In genomic region chr14:78691926-78692487, GRCm38 (mm10) we compare ENCODE assay signal across 19 mouse cellular contexts. TPM values are rescaled to one million over a fixed set of nuclear protein-coding genes. Genes with fewer than 3 reads are reported as not detected.
A peak's percentile ranks its signal among the peaks of the same experiment; 100 is the strongest.
DNase-seq lines count a peak whose midpoint lies in the region; ATAC-seq lines count a peak whose summit lies in the region.
"Had no signal": no experiment of that assay in that cellular context is flagged by ENCODE, and none has a peak within 500 bp of the region (broad histone marks: within the 10 kb centered on the region; RNA-seq: fewer than 3 reads in every experiment).

No protein-coding gene starts in this region.

- H3K9ac ChIP-seq in forebrain, embryonic 16.5 days (replicated peaks; ENCODE audit: low read depth, low read length) = no peak overlapping the region
- H3K9ac ChIP-seq: embryonic facial prominence, embryonic 13.5 days; neural tube, embryonic 13.5 days had no signal

- no peak overlapping the region for H3K4me3 ChIP-seq in forebrain, embryonic 16.5 days (replicated peaks; ENCODE audit: low read length)
- H3K4me3 ChIP-seq: embryonic facial prominence, embryonic 13.5 days; heart, embryonic 10.5 days; neural tube, embryonic 13.5 days had no signal

- no peak overlapping the region for H3K27ac ChIP-seq in forebrain, embryonic 16.5 days (ENCODE audit: low read length)
- H3K27ac ChIP-seq: embryonic facial prominence, embryonic 13.5 days; heart, embryonic 10.5 days; neural tube, embryonic 13.5 days had no signal

- no peak overlapping the region for H3K4me2 ChIP-seq in forebrain, embryonic 16.5 days (ENCODE audit: low read length)
- H3K4me2 ChIP-seq: embryonic facial prominence, embryonic 13.5 days; midbrain, embryonic 11.5 days; neural tube, embryonic 13.5 days had no signal

- peak; percentile 56 for ATAC-seq in CD4-positive, CD25-positive, alpha-beta regulatory T cell, adult 4 months
- no peak for ATAC-seq in forebrain, embryonic 16.5 days

- no peaks in the 10 kb centered on the region; the same call in 1 of the 2 replicates for H3K4me1 ChIP-seq in forebrain, embryonic 16.5 days (replicated peaks; ENCODE audit: control insufficient read depth, insufficient read depth, low read length)

- H3K27me3 ChIP-seq in forebrain, embryonic 16.5 days (replicated peaks; ENCODE audit: control insufficient read depth, insufficient read depth, low read length) = no peaks in the 10 kb centered on the region
- H3K27me3 ChIP-seq: embryonic facial prominence, embryonic 13.5 days; neural tube, embryonic 13.5 days had no signal

- H3K36me3 ChIP-seq in forebrain, embryonic 16.5 days (ENCODE audit: control insufficient read depth, insufficient read depth) = no peaks in the 10 kb centered on the region
- H3K36me3 ChIP-seq: embryonic facial prominence, embryonic 13.5 days; heart, embryonic 10.5 days; neural tube, embryonic 13.5 days had no signal

- no peaks in the 10 kb centered on the region for H3K9me3 ChIP-seq in forebrain, embryonic 16.5 days (ENCODE audit: control insufficient read depth, low read length)
- H3K9me3 ChIP-seq: embryonic facial prominence, embryonic 13.5 days; heart, embryonic 10.5 days; neural tube, embryonic 13.5 days had no signal

- WGBS in forebrain, embryonic 16.5 days = 80% methylated on average over 5 of the region's 5 CpGs

- peak; percentile 64 for DNase-seq in 416B (ENCODE audit: low read depth)
- DNase-seq in induced T-regulatory cell, adult 2 months (ENCODE audit: low read depth) = peak; percentile 73
- DNase-seq in lung, postnatal 10 days = peak; percentile 38
- DNase-seq in thymus, postnatal 14 days = no peak
- DNase-seq in left cerebral cortex, adult 9 months (ENCODE audit: low spot score in 2 of 2) = no peak
- no peak for DNase-seq in adrenal gland, postnatal 36 days
- DNase-seq: adrenal gland, adult 8-10 months; cerebellum, adult 2 months; gastrocnemius, postnatal 10 days; heart, postnatal 10 days; kidney, adult 9 months; right cerebral cortex, postnatal 14 days; thymus, postnatal 25 days had no signal

RNA-seq across cellular contexts. Expression of gene Dgkh, which starts 40.6 kb away (rescaled TPM):
- 1 to 10 TPM; 2.6 to 3.0 TPM for polyA plus RNA-seq in CD4-positive, CD25-positive, alpha-beta regulatory T cell, adult 4 months (2017; shearing (Covaris generic))
- 2.4 and 2.8 TPM in 2 replicates for polyA plus RNA-seq in forebrain, embryonic 16.5 days (2015; fragmentation: Nextera tagmentation; extraction: Ambion mirVana)
- 10 to 100 TPM in 1 of 2 experiments, 1 to 10 TPM in 1; 7.4 to 14.4 TPM for total RNA-seq in adrenal gland, postnatal 36 days (2021)

Comparison
In these comparisons a context has a peak if more than half of its experiments do, and no peak if none do; other contexts are left out.
1. DNase-seq: peak in 416B (single experiment), induced T-regulatory cell, adult 2 months (single experiment) and lung, postnatal 10 days (single experiment); none in thymus, postnatal 14 days (single experiment), left cerebral cortex, adult 9 months (0 of 2) and adrenal gland, postnatal 36 days (0 of 2).